Mouse (Mus musculus): Measurements from ENCODE around the gene Zbtb26.

GRCm38 (mm10) chr2:37486408-37486807, 43.5 kb upstream of the Zbtb26 start:
- TF ChIP-seq GATA1 (IDR thresholded peaks at IDR 0.05; ENCODE audit: borderline replicate concordance, low read length) = no peak
- TF ChIP-seq FLI1 (IDR thresholded peaks at IDR 0.05; ENCODE audit: low read length) = no peak
